Mouse (Mus musculus): ENCODE results near the gene Gm26938.

- TF ChIP-seq CTCF (IDR thresholded peaks at IDR 0.05) (no peak), POLR2A (IDR thresholded peaks at IDR 0.05; ENCODE audit: insufficient read depth, low read depth, low read length) (no peak)
Observed at GRCm38 (mm10) chr5:139803165-139803564, 23.0 kb downstream of the Gm26938 start.

Data from heart, adult 2 months (tissue).